Mouse (Mus musculus): ENCODE measurements at regions not wholly inside any gene's neighbourhood (a gene's known extent, or its start where the extent isn't known, plus 50 kb on each side); places are given as distances from the start of the nearest gene placed in this dataset.
A peak's percentile ranks its signal among the peaks of the same experiment; 100 is the strongest.

DNA sequence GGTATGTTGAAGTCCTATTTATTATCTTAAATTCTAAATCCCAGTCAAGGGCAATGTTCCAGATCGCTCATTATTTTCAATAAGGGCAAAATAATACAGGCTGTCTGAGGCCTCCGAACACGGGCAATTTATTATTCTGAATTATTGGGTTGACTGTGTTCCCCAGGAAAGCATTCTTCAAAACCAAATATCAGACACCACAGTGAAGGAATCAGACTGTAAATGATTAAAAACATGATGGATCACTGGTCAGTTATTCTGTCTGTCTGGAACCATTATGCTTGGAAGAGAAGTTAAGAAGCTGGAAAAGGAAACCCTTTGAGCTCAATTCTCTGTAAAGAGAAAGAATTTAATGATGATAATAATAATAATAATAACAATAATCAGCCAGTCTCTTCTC is 417.4 kb upstream of the Dcn start:
- no peak for DNase-seq (ENCODE audit: low read depth, low spot score)

GRCm38 (mm10) chr10:97064546-97064945 is 414.9 kb upstream of the Dcn start:
- no peak for DNase-seq (ENCODE audit: low read depth, low spot score)

GRCm38 (mm10) chr10:97078022-97078473 is 401.4 kb upstream of the Dcn start:
- no peak for DNase-seq (ENCODE audit: low read depth, low spot score)

DNA sequence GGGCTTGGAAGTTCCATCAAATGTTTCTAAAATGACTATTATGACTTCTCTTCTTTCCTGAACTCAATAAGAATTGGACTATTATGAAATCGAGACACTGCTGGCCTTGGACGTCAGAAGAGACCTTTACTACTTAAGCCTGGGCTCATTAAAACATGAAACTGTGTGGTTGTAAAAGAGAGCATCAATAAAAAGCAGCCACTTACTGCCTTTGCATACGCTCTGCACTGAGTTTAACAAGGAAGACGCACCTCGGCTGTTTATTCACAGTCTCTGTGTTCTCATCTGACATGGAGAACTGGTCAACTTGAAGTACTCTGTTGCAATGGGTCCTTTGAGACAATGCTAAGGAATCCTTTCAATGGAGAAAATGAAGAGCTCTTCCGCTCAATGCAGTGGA is 399.8 kb upstream of the Dcn start:
- DNase-seq (ENCODE audit: low read depth, low spot score) = no peak

GRCm38 (mm10) chr10:97087286-97087685 is 392.1 kb upstream of the Dcn start:
- DNase-seq (ENCODE audit: low read depth, low spot score) = no peak

- DNase-seq (ENCODE audit: low read depth, low spot score) = no peak
Measured at GRCm38 (mm10) chr10:97090254-97090653, 389.2 kb upstream of the Dcn start.

DNA sequence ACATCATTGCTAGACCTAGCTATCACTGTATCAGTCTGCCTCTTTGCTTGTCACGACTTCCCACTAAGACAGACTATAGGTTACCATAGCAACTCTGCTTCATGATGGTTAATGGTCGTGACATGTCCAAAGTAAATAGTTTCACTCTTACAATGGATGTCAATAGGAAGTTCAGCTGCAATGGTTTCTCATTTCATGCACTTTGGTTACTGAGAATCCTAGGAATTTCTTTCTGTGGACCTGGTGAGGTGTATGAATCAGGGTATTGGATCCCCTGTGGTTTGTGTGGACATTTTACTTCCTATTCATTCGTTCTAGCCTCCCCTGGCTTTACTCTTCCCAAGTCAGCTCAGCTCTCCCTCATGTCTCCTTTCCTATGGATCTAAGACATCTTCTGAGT is 385.5 kb upstream of the Dcn start:
- DNase-seq (ENCODE audit: low read depth, low spot score) = no peak

DNA sequence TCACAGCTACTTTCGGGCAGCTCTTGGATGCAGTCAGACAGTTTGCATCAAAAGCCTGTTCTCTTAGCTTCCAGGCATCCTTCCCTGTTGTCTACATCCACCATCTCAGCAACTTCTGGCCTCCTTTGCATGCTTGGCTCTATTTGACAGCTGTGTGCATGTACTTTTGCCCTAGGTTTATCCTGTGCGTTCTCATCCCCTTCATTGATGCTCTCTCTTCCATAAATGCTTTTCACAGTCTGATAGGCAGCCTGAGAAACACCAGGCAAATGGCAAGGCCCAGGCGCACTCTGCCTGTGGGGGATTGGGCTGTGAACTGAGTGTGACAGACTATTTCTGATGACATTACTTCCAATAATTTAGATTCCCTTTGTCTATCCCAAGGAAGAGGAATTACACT is 364.9 kb upstream of the Dcn start:
- no peak for DNase-seq (ENCODE audit: low read depth, low spot score)

DNA sequence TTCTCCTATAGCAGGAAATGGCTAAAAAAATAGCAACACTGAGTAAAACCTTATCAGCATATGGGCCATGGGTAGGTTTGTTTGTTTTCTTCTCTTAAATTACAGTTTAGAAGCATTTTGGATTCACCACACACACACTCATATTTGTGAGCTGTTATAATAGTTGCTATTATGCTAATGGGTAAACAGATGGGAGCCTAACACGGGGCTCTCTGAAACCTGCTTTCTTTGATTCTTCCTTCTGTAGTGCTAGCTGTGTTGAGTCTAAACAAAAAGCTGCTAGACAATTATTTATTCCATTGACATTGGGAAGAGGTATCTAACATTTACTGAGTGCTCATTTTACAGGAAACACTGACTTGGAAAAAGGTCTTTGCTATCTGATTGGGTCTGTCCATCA is 356.7 kb upstream of the Dcn start:
- DNase-seq (ENCODE audit: low read depth, low spot score) = no peak

DNA sequence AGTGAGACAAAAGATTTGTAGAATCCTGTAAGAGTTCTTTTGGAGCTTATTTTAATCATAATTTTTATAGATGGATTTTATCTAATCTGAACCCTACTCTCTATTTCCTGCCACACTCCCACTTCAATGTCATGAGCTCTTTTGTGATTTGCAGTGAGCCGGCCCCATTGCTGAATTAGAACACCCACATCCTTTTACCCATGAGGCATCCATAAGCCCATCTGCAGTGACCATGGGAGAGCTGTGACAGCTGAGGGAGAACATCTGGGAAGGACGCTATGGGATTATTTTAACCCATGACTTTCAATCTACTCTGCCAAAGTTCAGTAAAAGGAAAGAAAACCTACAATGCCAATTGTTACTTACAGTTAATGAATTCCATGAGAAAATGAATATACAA is 337.8 kb upstream of the Dcn start:
- no peak for DNase-seq (ENCODE audit: low read depth, low spot score)

DNA sequence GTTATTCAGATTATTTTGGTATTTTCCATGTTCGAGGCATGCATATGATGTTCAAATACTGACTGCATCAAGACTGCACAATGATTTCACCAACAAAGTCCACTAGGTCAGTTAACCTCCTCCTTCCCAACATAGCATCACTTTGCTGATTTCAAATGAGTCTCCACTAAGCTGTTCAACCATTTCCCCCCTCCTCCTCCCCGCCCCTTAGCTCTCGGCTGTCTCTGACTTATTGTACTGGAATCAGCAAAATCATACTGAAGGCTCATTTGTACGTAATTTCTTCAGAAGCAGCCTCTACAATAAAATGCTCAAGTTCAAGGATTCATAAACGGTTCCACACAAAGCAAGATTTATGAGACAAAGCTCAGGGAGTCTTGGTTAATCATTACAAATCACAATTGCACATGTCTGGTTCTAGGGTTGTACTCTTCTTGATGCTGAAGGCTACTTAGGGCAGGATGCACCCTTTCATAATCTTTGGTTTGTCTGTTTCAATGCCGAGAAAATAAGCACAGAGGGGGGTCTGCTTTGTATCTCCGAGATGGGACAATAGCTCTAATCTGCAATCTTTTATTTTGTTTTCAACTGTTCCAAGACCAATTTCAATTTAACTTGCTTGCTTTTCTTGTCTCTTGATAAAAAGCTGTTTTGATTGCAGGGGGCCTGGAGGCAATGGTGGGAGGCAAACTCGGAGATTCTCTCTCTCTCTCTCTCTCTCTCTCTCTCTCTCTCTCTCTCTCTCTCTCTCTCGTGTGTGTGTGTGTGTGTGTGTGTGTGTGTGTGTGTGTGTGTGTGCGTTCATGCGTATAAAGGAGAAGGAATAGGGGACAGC is 320.6 kb upstream of the Dcn start:
- no peak for DNase-seq (ENCODE audit: low read depth, low spot score)

- DNase-seq (ENCODE audit: low read depth, low spot score) = peak; percentile 2
Measured at GRCm38 (mm10) chr10:97159396-97159760, 320.0 kb upstream of the Dcn start.

DNA sequence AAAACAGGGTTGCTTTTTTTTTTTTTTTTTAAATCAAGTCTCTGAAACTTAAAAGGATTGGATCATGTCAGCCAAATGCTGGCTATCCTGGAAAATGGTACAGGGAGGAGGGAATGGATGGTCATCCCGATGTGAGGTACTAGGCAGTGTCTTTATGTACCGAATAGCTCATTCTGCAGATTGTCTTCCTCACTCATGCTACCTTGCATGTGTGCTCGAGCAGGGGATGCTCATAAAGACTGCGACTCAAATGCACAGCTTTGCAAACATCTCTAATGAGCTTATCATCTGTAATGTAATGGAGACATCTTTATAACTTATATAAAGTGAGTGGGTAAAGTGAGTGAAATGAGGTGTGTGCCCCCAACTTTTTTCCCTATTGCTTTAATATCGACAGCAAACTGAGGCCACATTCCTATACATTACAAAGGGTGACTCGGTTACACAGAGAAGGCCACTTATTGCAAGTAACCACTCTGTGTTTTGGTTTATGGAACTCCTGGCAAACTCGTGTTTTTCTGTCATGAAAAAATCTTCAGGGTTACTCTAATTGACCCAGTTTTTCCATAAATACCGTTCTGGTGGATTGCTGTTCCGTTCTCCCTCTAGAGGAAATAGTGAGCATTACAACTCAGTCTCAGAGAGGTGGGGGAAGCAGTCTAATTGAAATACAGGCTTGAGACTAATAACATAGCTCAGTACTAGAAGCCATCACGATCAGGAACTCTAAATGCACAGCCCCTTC is 319.4 kb upstream of the Dcn start:
- DNase-seq (ENCODE audit: low read depth, low spot score) = peak; percentile 10

- DNase-seq (ENCODE audit: low read depth, low spot score) = no peak
Measured at GRCm38 (mm10) chr10:97160892-97161291, 318.5 kb upstream of the Dcn start.

- DNase-seq (ENCODE audit: low read depth, low spot score) = no peak
Measured at GRCm38 (mm10) chr10:97178468-97178867, 300.9 kb upstream of the Dcn start.

DNA sequence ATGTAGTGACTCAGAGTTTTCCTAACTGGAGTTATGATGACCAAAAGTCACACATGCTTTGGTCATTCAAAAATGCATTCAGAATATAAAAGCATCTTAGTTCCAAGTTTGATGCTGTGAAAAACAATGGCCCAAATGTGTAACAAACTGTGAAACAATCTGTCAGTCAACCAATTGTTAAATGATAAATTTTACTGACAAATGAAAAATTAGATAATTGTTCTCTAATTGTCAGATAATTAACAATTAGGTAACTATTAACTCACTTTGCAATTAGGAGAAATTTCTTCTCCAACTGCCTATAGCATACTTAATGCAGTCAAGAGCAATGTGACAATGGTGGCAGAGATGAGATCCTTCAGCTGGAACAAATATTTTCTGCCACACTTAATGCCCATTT is 289.7 kb upstream of the Dcn start:
- DNase-seq (ENCODE audit: low read depth, low spot score) = no peak

DNA sequence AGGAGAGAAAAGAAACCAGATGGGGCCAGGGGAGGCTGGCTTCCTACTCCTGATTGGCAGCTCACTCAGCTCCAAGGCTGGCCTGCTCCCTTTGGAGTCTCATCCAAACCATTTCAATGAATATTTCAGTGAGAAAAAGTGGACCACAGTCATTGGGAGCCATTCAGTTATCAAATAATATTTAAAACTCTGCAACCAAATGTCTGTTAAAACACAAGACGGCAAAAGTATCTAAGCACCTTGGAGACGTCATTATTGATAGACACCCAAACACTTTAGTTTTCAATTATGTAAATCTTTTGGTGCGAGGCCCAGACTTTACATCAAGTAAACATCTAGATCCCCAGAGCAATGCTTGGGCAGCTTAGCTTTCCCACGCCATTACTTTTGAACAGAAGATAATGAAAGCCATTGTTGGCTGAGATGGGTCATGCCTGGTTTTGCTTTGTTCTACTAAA is 268.1 kb upstream of the Dcn start:
- DNase-seq (ENCODE audit: low read depth, low spot score) = no peak

GRCm38 (mm10) chr10:97211785-97212398 is 267.5 kb upstream of the Dcn start:
- no peak for DNase-seq (ENCODE audit: low read depth, low spot score)

DNA sequence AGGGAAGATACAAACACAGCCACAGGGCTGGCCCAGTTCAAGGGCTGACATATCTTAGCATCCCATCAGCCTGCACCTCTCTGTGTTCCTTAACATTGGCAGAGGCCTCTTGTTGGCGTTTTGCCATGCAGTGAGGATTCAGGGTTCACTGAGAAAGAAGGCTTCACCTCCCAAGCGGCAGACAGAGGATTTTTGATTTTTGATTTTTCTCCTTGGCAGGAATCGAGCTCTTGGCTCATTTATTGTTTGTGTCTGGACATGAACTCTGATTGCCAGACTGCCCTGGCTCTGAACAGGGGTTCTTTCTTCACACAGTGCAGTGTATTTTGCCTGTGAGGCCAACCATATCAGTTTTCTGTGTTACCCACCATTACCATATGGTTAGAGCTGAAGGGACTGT is 259.9 kb upstream of the Dcn start:
- peak; percentile 44 for DNase-seq (ENCODE audit: low read depth, low spot score)

- DNase-seq (ENCODE audit: low read depth, low spot score) = no peak
Measured at GRCm38 (mm10) chr10:97220431-97220830, 259.0 kb upstream of the Dcn start.

DNA sequence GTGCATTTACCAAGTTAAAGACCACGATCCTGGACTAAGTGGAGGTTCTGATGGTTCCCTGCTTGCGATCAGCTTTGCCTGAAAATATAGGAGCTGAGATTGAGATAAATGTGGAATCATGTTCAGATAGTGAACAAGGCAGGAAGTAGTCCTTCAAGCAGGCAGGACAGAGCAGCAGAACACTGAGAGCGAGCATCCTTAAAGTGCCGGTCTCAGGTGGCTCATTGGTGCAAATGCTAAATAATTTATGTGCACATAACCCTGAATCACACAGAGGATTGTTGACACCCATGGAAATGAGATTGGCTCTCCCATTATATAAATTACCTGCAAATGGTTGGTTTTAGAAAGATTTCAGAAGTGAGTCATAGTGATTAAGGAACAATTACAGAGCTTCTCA is 243.8 kb upstream of the Dcn start:
- no peak for DNase-seq (ENCODE audit: low read depth, low spot score)

DNA sequence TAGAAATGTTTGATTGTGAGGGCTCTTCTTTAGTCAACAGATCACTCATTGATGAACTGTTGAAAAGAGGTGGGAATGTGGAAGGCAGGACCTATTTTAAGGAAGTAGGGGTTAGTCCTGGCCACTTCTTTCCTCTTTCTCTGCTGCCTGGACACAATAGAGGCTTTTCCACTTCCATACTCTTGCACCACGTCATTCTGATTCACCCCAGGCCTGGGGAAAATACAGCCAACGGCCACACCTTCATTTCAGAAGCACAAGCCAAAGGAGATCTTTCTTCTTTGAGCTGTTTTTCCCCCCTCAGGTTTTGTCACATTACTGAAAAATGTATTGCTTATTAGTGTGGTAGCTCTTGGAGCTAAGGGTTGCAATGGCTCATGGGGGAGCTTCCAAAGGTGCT is 237.9 kb upstream of the Dcn start:
- no peak for DNase-seq (ENCODE audit: low read depth, low spot score)

DNA sequence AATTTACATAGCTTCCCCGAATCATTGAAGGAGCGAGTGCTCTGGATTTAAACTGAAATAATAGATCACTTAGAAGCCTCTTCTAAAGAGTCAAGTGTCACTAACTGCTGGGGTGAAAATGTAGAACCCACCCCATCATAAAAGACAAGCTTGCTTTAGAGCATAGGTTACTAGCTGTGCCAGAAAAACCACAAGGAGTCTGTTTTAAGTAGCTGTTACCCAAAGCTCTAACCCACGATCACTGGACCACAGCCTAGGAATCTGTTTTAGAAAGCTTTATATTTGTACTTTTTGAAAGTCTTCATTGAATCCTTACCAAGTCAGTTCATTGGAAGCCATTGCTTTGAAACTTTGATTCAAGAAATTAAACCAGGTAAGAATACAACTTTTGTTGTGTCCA is 233.7 kb upstream of the Dcn start:
- no peak for DNase-seq (ENCODE audit: low read depth, low spot score)
